Mouse (Mus musculus): ENCODE results near the gene Rbm38. TPM values are rescaled to one million over a fixed set of nuclear protein-coding genes. Genes with fewer than 3 reads are reported as not detected.

Rbm38 gene
- total RNA-seq, 2 experiments from 2014 or later, result 3.0 to 3.6 TPM

DNA sequence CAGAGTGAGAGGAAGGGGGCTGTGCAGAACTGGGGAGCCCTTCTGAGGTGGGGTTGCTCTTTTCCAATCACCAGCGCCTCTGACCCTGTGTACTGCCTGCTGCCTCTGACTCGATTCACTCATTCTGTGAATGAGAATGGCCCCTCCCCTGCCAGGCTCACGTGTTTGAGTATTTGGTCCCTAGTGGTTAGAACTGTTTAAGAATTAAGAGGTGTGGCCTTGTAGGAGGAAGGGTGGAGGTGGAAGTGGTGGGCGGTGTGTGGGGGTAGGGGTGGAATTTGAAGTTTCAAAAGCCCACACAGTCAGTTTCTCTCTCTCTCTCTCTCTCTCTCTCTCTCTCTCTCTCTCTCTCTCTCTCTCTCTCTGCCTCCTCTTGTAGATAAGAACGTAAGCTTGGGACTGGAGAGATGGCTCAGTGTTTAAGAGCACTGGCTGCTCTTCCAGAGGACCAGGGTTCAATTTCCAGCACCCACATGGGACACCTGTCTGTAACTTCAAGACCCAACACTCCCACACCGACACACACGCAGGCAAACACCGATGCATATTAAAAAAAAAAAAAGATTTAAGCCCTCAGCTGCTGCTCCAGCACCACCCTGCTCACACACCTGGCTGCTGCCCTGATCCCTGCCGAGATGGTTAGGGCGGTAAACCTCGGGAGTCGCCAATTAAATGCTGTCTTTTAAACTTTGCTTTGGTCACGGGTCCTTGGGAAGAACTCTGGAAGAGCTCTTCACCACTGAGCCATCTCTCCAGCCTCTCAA, 63.6 kb downstream of the Rbm38 start:
- intact Hi-C loops (cut with DNase I), result loop anchor here (10.0 kb wide), 2 partner anchors 59 to 599 kb away; partner anchors contain the start of gene Rbm38

More for the DNA sequence above, 63.6 kb downstream of the Rbm38 start:
- DNase-seq (ENCODE audit: low spot score in 2 of 2), result no peak

Other genes with a start within 250 kb of the Rbm38 start
- 10 to 100 TPM in 1 of 2 experiments, 1 to 10 TPM in 1; 9.4 to 12.7 TPM for gene Bmp7, start 80.2 kb upstream of the Rbm38 start, total RNA-seq (2021)
- gene Spo11, start 42.8 kb upstream of the Rbm38 start, total RNA-seq (2021), result under 1 TPM; 0.17 to 0.70 TPM
- gene Rae1, start 20.4 kb upstream of the Rbm38 start, total RNA-seq (2021), result 10 to 100 TPM; 57.9 to 58.8 TPM
- under 1 TPM in 1 of 2 experiments, not detected in 1; 0.11 TPM for gene Ctcfl, start 99.0 kb downstream of the Rbm38 start, total RNA-seq (2021)
- gene Pck1, start 132.6 kb downstream of the Rbm38 start, total RNA-seq (2021), result not detected
- not detected for gene Zbp1, start 198.4 kb downstream of the Rbm38 start, total RNA-seq (2021)